Mouse (Mus musculus) stomach, postnatal 0 days (tissue): ENCODE measurements around the gene Pkn1. TPM values are rescaled to one million over a fixed set of nuclear protein-coding genes. Genes with fewer than 3 reads are reported as not detected.

Source experiments
- ATAC-seq: fragments of 200-750 bp; cut with Nextera tagmentation; 2 replicates; pipeline ENCODE4 v1.8.0; 2017; ENCODE audit not compliant: low FRiP score, low TSS enrichment
- DNase-seq: peaks from one replicate; pipeline ENCODE4 v3.0.0-alpha.2; 2016; ENCODE audit warnings: low spot score
- H3K27ac ChIP-seq: fragments of 300-500 bp; sonication (generic); replicated peaks from 2 replicates; pipeline ENCODE4 v1.5.1; 2014; ENCODE audit warnings: mild to moderate bottlenecking, control low read depth
- H3K27me3 ChIP-seq: fragments of 300-500 bp; sonication (generic); 2 replicates; pipeline ENCODE4 v1.6.1; 2014; ENCODE audit warnings: low read length; ENCODE audit not compliant: control insufficient read depth, insufficient read depth
- H3K36me3 ChIP-seq: fragments of 300-500 bp; sonication (generic); 2 replicates; pipeline ENCODE4 v1.6.1; 2014; ENCODE audit warnings: low read length, mixed read lengths; ENCODE audit not compliant: control insufficient read depth, insufficient read depth
- H3K4me1 ChIP-seq: fragments of 300-500 bp; sonication (generic); replicated peaks from 2 replicates; pipeline ENCODE4 v1.6.1; 2014; ENCODE audit warnings: antibody characterized with exemption; ENCODE audit not compliant: control insufficient read depth, insufficient read depth
- H3K4me2 ChIP-seq: fragments of 300-500 bp; sonication (generic); replicated peaks from 2 replicates; pipeline ENCODE4 v1.6.1; 2014; ENCODE audit warnings: low read depth, mild to moderate bottlenecking, control low read depth, moderate library complexity
- H3K4me3 ChIP-seq: fragments of 300-500 bp; sonication (generic); 2 replicates; pipeline ENCODE4 v1.5.1; 2014; ENCODE audit warnings: low read depth, low read length, control low read depth
- H3K9ac ChIP-seq: fragments of 300-500 bp; sonication (generic); 2 replicates; pipeline ENCODE4 v1.6.1; 2014; ENCODE audit warnings: mild to moderate bottlenecking, low read length, control low read depth, mixed read lengths
- H3K9me3 ChIP-seq: fragments of 300-500 bp; sonication (generic); 2 replicates; pipeline ENCODE4 v1.6.1; 2016; ENCODE audit warnings: low read length; ENCODE audit not compliant: control insufficient read depth
- CTCF ChIP-seq: IDR thresholded peaks from 2 replicates; pipeline ENCODE4 v1.5.1; 2016; ENCODE audit warnings: antibody characterized with exemption, low read depth, mild to moderate bottlenecking, moderate library complexity
- EP300 ChIP-seq: optimal IDR thresholded peaks from 2 replicates; pipeline ENCODE3; 2016; ENCODE audit warnings: antibody characterized with exemption
- WGBS: fragments of 180-500 bp; shearing (Covaris S2); extraction: QIAGEN DNeasy Blood & Tissue Kit; methylation state at CpG from one replicate; pipeline ENCODE4 v1.1.7; 2014; 5-methylcytosine and 5-hydroxymethylcytosine counted together
- polyA plus RNA-seq: library from polyadenylated mRNA; unstranded; fragments of >200 nt; fragmentation: Nextera tagmentation; extraction: Ambion mirVana; gene quantifications from 2 replicates; pipeline ENCODE4 v1.2.1, GENCODE M21; 2015

The Pkn1 gene
- polyA plus RNA-seq, 1 experiment from 2014 or later = 14.4 TPM

DNA sequence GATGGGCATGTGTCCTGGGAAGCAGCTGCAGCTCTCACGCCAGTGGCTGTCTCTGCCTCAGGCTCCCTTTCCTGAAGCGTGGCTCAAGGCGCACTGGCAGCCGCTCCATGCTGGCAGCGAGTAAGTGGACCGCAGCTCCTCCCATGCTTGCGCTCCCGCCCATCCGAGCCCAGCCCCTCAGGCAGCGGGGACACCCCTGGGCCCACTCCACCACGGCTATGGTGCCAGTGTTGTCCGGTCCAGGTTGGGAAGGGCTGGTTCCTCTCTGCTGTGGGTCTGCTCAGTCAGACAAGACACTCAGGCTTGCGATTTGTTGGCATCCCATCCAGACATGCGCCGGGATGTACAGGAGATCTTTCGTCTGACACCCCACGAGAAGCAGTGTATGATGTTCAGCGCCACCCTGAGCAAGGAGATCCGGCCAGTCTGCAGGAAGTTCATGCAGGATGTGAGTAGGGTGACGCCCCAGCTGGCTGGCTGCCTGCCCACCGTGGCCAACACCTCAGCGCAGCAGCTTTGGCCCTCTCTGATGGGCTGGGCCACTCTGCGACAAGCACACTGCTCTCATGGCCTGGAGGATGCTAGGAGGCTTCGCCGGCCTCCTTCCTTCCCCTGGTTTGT is 22.5 kb upstream of the Pkn1 start:
- DNase-seq (no peak), ATAC-seq (peak; percentile 16; the same call in 1 of the 2 replicates)
- Histone ChIP-seq H3K4me1 (no peaks in the 10 kb centered on the region), H3K27ac (peak overlapping the region; percentile 40; the same call in 1 of the 2 replicates), H3K36me3 (peaks cover 46% of the 10 kb centered on the region), H3K4me3 (no peak overlapping the region), H3K9ac (no peak overlapping the region), H3K9me3 (no peaks in the 10 kb centered on the region), H3K27me3 (no peaks in the 10 kb centered on the region), H3K4me2 (no peak overlapping the region)
- 81% methylated on average over 25 of the region's 25 CpGs for WGBS
- no peak for TF ChIP-seq CTCF
- TF ChIP-seq EP300 = no peak

DNA sequence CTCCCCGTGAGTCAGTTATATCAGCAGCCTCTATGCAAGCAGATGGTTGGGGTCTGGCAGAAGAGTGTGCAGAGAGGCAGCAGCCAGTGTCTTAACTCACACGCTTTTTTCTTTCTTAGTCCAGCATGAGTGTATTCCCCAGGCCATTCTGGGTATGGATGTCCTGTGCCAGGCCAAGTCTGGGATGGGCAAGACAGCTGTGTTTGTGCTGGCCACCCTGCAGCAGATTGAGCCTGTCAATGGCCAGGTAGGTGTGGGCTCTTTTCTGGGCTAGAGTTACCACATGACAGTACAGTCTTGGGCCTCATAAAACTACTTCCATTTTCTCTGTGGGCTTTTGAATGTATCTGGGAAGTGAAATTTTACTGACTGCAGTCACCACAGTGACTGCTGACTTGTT is 20.7 kb upstream of the Pkn1 start:
- no peak overlapping the region for H3K9ac ChIP-seq
- no peak overlapping the region for H3K4me3 ChIP-seq
- H3K9me3 ChIP-seq = no peaks in the 10 kb centered on the region
- H3K36me3 ChIP-seq = peaks cover 43% of the 10 kb centered on the region
- no peaks in the 10 kb centered on the region for H3K4me1 ChIP-seq
- H3K27me3 ChIP-seq = no peaks in the 10 kb centered on the region
- no peak for DNase-seq
- H3K27ac ChIP-seq = no peak overlapping the region
- no peak for TF ChIP-seq CTCF
- no peak for TF ChIP-seq EP300
- 88% methylated on average over 2 of the region's 2 CpGs for WGBS
- no peak overlapping the region for H3K4me2 ChIP-seq
- ATAC-seq = no peak

GRCm38 (mm10) chr8:83719048-83719447 is 20.1 kb upstream of the Pkn1 start:
- 82% methylated on average over 2 of the region's 2 CpGs for WGBS
- Histone ChIP-seq H3K4me1 (no peaks in the 10 kb centered on the region), H3K9me3 (no peaks in the 10 kb centered on the region), H3K4me2 (no peak overlapping the region), H3K27me3 (no peaks in the 10 kb centered on the region), H3K36me3 (peaks cover 38% of the 10 kb centered on the region), H3K9ac (no peak overlapping the region), H3K4me3 (no peak overlapping the region), H3K27ac (no peak overlapping the region)
- TF ChIP-seq CTCF = no peak
- no peak for TF ChIP-seq EP300
- no peak for DNase-seq
- no peak for ATAC-seq

DNA sequence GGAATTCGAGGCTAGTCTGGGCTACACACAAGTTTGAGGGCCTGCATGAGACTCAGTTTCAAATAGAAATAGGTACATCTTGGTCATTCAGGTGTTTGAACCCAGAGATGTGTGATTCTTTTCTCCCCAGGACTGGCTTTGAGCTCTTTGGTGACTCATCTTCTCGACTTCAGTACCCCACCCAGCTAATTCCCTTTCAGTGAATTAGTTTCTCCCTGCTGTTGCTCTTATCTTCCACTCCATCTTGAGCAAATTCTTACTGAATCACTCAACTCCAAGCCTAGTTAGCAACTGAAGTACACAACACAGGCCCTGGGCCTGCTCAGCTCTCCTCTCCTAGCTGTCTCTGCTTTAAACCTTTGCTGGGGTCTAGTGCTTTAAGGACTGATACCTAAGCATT is 17.6 kb upstream of the Pkn1 start:
- ATAC-seq (no peak), DNase-seq (no peak)
- H3K27ac ChIP-seq = peak overlapping the region; percentile 35; the same call in 1 of the 2 replicates
- H3K4me1 ChIP-seq = no peaks in the 10 kb centered on the region
- H3K4me2 ChIP-seq = peak overlapping the region; percentile 74
- 0 out of 2 replicates have a peak overlapping the region, but pooled peaks have one; percentile 1 for H3K4me3 ChIP-seq
- 46% methylated on average over 2 of the region's 2 CpGs for WGBS
- no peaks in the 10 kb centered on the region for H3K9me3 ChIP-seq
- H3K27me3 ChIP-seq = no peaks in the 10 kb centered on the region
- TF ChIP-seq CTCF (no peak), EP300 (no peak)
- H3K9ac ChIP-seq = no peak overlapping the region
- peaks cover 15% of the 10 kb centered on the region for H3K36me3 ChIP-seq

GRCm38 (mm10) chr8:83715771-83716170 is 16.8 kb upstream of the Pkn1 start:
- no peaks in the 10 kb centered on the region for H3K9me3 ChIP-seq
- ATAC-seq = no peak
- no peak for DNase-seq
- H3K4me3 ChIP-seq = peak overlapping the region; percentile 84
- TF ChIP-seq CTCF (no peak), EP300 (no peak)
- H3K9ac ChIP-seq = peak overlapping the region; percentile 85
- under 1% methylated on average over 17 of the region's 17 CpGs for WGBS
- no peaks in the 10 kb centered on the region for H3K27me3 ChIP-seq
- peak overlapping the region; percentile 94 for H3K27ac ChIP-seq
- no peaks in the 10 kb centered on the region for H3K4me1 ChIP-seq
- peaks cover 12% of the 10 kb centered on the region for H3K36me3 ChIP-seq
- H3K4me2 ChIP-seq = peak overlapping the region; percentile 74

DNA sequence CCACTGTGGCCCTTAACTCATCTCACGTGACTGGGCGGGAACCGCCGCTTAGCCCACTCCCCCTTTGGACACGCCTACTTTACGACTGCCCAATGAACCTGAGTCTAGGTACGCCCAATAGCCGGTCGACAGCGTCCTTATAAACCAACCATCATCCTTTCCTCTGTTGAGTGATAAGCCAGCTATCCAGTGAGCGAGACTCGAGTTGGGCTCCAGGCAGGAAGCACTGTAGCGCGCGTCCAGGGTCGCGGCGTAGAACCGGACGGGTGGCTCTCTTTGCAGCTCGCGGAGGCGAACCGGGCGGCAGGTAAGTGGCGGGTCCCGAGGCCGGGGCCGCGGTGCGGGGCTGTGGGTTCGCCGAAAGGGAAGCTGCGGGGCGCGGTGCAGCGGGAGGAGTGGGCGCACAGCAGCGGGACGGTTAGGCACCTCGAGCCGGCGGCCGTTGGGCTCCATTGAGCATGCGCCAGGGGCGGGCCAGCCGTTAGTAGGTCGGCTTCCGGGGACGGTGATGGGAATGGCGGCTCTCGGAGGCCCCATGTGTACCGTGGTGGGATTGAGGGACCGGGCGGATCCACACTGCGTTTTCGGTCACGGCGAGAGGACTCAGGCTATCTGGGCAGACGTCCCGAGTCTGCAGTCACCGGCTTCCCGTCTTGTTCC is 16.2 kb upstream of the Pkn1 start, which contains the start of gene Ddx39:
Gene Ddx39 (plus strand): TSS at position 147 of the 660 bp plus-strand sequence.
- TF ChIP-seq EP300 (no peak), CTCF (no peak)
- H3K4me3 ChIP-seq = peak within 1 kb of the TSS; percentile 84
- peak within 1 kb of the TSS; percentile 85 for H3K9ac ChIP-seq
- DNase-seq (peak; percentile 95), ATAC-seq (peak; percentile 99)
- H3K4me1 ChIP-seq = no peaks in the 10 kb centered on the region
- peak within 1 kb of the TSS; percentile 94 for H3K27ac ChIP-seq
- H3K4me2 ChIP-seq = peak within 1 kb of the TSS; percentile 74
- peaks cover 6% of the 10 kb centered on the region for H3K36me3 ChIP-seq
- under 1% methylated on average over 62 of the region's 63 CpGs for WGBS
- no peaks in the 10 kb centered on the region for H3K9me3 ChIP-seq
- H3K27me3 ChIP-seq = no peaks in the 10 kb centered on the region
